Mouse (Mus musculus) layer of hippocampus, adult 11-12 months (tissue): Measurements from ENCODE around the gene Pak6.
A peak's percentile ranks its signal among the peaks of the same experiment; 100 is the strongest.

Experiments used
- DNase-seq: peaks from one replicate; pipeline ENCODE4 v3.0.0; 2022; ENCODE audit warnings: low spot score

Pak6 gene

DNA sequence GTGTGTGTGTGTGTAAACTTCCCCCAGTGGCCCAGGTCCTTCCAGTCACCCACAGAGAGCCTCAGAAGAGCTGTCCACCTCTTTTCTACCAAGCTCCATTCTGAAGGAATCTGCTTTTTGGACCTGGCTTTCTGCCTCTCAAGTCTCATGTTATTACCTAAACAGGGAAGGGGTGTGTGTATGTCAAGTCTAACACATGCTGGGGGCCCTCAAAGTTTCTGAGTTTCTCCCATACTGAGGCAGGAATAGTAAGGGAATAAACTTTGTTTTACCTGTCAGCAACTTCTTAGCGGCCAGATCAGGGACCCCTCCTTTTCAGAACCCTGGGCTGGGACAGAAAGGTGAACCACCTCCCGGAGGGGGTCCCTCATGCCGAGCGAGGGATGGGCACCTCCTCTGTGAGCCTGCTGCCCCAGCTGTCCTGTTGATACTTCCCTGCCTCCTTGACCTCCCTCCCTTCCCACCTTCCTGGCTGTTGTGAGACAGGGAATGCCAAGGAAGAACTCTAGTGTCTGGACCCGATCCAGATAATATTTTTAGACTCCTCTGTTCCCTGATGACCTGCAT lies 34.3 kb downstream of the Pak6 start:
- no peak for DNase-seq

DNA sequence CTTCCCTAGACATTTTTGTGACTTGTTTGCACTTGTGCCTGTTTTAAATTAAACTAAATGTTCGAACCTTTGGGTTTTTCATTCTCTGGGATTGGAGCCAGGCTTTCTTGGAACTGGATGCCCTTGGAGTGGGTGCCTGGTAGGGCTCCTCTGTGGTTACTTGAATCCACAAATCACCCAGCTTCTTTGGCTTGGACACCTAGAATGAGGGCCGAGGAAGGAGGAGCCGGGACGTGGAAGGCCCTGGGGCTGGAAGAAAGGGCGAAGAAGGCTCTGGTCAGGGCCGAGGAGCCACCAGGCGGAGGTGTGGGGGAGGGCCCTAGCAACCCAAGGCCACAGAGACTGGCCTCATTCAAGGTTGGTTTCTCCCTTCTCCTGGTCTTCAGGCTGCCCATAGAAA lies 34.9 kb downstream of the Pak6 start:
- no peak for DNase-seq

DNA sequence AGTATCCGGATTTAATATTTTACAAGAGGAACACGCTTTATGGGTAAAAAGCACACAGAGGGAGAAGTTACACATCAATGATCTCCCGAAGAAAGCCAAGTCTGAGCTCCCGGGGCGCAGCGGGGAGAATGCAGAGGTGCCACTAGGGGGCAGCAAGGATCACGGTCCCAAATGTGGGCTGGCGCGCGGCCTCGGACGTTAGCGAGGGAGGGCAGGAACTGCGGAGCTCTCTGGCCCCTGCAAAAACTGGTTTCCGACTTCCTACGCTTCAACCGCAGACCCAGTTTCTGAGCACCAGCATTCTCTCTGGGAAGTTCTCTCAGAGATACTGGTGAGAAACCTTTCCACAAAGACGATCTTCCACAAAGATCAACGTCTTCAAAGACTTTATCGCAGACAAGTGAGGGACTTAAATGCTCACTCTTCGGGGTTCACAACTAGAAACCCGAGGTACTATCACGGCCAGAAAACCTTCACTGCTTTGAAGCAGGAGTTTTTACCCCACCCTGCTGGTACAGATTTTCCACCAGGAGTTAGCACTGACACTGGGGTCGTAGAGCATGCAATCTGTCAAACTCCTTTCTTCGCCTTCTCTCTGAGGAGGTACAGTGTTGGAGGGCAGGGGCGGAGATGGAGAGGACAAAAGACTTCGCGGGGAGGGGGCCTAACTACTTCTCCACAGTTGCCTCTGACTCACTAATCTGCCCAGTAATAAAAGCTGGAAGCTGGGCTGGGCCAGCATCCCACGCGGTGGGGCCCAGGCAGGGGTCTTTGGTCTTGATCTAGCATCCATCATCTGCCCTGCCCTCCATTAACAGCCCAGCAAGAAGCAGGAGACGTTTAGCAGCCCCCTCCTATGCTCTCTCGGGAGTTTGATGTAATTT lies 37.3 kb downstream of the Pak6 start:
- peak; percentile 81 for DNase-seq

DNA sequence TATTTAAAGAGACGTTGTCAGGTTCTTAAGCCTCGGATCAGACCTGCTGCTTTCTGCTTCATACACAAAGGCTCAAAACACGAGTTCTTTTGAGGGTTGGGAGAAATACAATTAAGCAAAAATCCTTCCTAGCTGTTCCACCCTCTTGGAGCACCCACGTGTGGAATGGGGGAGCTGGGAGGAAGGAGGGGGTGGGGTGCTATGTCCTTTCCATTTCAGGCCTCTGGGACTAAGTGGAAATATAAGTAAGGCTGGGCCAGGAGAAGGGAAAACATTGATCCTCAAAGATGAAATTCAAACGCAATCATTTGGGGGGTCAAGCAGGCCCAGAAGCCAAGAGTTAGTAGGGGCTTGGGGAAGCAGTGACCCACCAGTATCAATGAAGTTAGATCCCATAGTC lies 38.1 kb downstream of the Pak6 start:
- no peak for DNase-seq

DNA sequence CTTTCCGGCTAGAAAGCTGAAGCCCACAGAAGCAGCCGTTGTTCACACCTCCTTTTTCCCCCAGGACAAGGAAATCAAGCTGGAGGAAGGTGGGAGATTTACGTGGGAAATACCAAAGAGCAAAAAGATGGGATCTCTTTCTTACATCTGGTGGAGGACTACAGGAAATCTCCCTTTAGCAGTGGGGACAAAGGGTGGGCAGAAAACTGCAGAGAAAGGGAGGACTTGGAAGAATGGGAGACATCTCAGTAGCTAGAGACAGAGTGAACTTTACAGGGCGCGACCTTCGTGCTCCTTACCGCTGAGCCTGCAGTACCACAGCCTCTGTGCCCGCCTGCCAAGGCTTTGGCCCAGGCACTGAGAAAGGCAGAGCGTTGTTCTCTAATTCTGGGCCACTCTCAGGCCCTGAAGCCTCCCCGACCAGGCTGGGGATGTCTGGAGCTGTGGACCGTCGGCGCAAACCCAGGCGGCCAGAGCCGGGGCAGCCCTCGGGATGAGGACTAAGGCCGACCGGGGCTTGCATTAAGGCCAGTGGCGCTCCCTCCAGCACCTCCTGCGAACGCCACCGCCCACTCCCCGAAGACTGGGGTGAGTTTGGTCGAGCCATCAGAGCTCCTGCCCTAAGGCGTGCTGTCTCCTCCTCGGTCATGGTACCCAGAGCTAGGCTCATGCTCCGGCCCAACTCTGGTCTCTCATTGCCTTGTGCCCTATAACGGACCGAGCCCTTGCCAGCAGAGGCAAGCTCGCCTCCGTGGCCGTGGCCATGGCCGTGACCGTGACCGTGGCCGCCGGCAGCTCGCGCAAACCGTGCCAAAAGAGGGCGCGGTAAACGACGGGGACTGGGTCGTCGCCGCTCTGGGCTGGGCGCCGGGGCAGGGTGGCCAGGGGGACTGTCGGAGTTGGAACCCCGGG lies 39.1 kb downstream of the Pak6 start:
- no peak for DNase-seq

DNA sequence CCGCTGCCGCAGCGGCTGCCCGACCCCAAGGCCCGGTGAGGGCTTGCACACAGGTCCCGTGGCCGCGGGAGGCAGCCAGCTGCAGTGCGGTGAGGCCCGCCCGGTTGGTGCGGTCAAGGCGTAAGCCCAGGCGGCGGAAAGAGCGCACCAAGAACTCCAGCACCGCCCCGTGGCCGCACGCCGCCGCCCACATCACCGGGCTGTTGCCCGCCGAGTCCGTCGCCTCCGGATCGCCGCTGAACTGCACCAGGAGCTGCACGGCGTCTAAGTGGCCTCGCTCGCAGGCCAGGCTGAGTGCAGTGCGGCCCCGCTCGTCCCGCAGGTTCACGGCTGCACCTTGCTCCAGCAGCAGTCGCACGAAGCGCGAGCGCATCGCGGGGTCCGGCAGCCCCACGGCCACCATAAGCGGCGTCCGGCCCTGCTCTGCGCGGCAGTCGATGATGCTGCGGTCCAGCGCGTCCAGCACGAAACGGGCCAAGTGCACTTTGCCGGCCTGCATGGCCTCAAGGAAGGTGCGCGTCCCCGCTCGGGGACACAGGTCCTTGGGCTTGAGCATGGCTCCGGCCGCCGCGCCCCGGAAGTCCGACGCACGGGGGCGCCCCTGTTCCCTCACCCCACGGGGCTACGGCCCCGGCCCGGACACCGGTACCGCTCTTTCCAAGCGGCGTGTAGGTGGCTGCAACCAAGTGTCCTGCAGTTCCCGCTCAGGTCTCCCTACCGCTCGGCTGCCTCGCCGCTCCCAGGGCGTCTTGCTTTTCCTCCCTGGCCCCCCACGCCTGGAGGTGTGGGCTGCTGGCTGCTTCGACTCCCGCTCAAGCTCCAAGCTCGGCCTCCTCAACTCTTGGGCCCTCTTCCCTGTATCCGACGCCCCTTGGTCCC lies 40.0 kb downstream of the Pak6 start:
- DNase-seq: no peak

DNA sequence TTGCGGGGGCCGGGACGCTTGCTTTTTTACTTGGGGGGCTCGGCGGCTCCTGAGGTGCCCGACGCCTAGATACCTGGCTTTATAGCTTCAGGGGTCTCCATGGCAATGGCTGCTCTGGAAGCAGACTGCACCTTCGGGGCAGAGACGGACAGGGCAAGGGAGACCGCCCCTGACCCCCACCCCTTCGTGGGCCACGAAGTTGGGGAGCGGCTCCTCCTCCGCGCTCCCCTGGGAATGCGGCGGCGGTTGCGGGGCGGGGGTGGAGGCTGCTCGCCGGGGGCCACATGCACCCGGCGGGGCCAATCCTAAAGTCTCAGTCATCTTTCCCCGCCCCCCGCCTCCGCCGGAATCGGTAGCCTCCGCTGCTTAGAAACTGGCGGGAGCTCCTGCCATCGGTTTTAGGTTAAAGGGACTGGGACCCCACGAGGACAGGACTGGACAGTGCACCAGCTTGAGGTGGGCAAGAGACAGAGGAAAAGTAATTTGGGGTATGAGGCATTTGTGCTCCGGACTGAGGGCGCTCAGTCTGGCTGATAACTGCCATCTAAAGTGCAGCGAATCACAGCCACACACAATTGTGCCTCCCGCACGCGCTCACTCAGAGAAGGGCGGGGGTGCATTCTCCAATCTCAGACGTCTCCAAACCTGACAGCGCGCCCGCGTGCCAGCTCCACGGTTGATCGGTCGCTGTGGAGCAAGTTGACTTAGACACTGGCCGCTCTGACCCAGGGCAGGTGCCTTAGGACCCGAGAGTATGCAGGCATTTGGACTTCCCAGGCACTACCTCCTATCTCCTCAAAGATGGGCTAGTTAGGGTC lies 41.0 kb downstream of the Pak6 start, which contains the start of gene Ankrd63:
Ankrd63 (minus strand) TSS at position 51 of the 818 bp plus-strand sequence.
- DNase-seq: no peak

DNA sequence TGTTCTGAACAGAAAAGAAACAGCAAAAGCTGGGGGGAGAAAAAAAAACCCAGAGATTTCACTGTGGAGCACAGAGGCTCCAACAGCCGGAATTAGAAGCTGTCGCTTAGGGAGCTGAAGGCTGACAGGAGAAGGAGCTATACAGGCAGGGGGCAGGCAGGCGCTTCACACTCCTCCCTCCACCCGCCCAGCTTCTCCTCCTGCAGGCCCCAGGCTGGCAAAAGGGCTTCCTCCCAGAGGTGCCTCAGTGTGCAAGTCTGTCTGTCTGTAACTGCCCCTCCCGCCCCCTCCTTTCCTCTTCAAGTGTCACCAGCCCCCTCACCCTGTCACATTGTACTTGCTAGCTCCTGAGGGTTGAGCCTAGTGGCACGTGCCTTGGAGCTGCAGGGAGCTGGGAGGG lies 43.3 kb downstream of the Pak6 start:
- no peak for DNase-seq

DNA sequence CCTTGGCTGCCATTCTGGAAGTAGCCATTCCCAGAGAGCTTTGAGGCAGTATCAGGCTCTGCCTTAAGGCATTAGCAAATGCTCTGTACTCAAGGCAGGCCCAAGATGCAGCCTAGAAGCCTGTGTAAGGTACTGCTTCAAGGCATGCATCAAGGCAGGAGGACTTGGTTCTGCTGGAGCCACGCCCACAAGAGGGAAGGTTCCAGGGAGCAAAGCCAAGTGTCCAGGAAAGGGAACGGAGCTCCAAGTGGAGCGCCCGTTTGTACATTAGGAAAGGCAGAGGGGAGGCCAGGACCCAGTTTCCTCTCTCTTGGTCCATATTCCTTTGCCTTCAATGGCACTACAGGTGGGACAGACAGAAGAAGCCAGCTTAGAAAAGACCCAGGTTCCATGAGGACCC lies 45.4 kb downstream of the Pak6 start:
- no peak for DNase-seq

DNA sequence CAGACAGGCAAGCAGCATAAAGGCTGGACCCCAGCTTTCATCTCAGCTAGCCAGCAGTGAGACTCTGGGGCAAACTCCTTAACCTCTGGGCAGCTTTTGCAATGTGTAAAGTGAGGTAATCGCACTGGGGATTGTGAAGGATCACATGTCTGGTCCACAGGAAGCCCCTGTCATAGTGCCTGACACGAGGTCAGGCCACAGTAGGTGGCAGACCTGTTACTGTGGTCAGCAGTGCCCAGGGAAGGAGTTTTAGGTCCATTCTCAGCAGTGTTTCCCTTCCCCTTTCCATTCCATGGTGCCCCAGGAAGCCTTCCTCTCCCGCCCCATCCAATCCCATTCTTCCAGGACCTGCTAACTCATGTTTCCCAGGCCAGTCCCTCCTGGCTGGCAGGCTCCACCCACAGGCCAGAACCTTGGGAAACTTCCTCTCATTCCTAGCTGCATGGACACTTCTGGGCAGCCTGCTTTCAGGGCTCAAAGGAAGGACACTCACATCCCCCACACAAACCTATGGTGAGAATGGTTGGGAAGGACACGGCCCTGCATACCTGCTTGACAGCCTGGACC lies 46.6 kb downstream of the Pak6 start:
- DNase-seq: no peak

DNA sequence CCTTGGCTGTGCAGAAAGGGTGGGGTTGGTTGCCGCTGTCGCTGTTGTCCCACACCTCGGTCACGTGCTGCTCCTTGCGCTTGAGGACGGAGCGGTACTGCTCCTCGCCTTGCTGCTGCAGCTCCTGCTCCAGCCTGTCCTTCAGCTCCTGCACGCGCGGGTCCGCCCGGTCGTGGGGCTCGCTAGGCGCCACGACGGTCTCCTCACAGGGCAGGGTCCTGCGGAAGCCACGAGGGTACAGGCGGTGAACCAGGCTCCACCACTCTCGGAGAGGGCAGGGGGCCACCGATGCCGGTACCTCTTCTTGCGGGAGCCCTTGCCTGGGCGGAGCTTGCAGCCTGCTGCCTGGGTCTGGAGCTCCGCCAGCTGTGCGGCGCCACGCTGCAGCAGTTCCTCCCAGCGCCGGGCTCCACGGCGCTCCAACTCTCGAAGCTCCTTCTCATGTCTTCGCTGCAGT lies 48.0 kb downstream of the Pak6 start:
- no peak for DNase-seq

DNA sequence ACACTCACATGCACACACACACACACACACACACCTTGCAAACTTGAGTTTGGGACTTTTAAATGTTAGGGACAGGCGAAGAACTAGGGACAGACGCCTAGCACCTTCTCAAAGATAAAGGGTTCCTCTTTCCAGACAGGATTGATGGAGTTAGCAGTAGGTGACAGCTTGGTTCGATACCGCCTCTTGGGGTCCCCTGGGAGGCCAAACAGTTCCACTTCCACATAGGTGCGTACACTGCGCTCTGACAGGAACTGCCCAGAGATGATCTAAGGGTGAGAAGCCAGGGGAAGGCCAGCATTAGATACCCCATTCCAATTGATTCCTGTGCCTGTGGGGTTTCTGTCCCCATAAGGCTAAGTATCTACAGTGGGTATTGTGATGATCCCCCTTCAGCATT lies 50.5 kb downstream of the Pak6 start:
- DNase-seq: no peak

DNA sequence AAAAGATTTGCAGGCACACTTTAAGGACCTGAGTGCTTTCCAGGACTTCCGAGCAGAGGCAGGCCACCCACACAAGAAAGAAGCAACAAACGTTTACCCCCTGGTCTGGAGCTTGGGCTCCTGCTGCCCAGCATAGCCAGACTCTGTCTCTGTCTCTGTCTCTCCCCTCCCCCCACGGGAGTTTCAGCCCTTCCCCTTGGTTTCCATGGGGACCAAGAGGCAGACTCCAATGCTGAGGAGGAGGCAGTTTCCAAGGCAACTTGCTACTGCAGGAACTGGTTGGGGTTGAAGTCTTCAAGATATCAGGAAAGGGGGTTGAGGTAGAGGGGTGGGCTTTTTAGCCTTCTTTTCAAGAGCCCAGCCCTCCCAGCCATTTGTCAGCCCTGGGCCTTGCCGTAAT lies 51.1 kb downstream of the Pak6 start:
- peak; percentile 67 for DNase-seq

DNA sequence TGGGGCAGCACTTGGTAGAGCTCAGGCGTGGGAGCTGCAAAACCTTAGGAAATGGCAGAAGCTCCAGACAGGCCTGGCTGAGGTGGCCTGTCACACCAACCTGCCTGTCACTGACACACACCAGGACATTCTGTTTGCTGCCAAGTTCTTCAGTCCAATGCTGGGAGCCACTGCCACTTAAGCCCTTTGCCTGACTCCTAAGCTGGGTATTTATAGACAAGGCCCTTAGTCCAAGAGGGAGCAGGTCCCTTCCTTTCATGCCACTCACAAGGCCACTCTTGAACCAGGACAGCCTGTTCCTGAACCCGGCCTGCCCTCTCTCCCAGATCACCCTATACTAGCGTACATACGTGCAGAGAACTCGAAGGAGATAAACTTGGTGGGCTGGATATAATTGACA lies 53.6 kb downstream of the Pak6 start:
- no peak for DNase-seq

DNA sequence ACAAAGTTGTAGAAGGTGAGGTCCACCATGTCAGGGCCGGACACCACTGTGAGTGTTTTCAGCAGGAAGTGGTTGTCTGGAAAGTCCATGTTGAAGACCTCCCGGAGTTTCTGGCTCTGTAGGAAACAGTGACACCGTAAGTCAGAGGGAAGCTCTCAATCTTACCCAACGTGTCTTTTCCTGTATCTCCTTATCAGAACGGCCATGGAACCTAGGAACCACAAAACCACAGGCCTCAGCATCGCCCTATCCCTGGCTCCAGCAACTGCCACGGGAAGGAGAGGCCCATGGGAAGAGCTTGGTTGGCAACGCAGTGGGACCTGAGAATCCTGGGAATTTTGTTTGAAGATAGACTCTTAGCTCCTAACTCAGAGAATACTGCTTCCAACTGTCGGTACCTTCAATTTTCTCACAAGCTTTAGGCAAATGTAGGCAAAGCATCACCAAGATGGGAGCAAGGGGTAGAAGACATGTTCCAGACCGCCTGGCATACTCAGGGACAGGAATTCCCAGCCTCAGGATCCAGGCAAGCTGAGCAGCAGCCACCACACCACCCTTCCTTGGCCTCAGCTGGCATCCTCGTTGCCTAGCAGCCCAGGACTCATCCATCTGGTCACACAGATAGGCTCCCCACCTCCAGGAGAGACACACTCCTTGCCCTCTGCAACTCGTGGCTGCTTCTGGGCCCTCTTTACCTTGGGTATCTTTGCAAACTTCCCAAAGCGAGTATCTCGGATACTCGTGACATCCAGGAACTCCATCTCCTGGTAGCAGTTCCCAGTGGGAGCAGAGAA lies 60.8 kb downstream of the Pak6 start:
- DNase-seq: no peak

DNA sequence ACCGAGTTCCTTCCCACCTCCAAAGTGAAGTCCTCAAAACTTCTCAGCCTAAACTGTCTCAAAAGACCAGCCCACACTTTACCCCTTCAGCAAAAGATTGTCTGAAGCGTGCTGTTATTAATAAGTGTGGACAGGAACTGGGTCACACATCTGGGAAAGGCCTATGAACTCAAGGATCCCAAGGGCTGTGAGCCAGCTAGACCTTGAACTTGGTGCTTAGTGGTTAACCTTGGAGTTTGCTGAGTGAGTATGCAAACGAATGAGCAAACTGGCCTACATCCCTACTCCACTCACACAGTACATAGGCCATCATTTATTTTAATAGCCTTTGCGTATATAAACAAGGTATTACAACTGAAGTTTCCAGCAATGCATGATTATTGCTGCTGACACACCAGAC lies 62.4 kb downstream of the Pak6 start:
- no peak for DNase-seq

DNA sequence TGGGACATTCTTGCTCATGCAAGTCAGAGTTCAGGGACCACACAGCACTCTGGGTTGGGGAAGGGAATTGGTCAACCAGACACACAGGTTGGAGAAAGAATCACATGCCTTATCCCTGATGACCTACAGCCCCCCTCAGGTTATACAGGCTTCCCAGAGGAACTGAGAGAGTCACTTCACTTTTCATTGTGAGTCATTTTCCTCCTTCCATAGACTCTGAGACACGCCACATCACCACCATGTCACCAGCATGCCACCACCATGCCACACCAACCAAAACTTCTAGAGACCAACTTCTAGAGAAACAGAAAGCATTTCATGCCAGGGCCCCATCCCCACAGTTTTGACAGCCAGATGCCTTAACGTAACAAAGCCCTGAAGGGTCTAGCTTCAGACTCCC lies 63.8 kb downstream of the Pak6 start:
- no peak for DNase-seq

DNA sequence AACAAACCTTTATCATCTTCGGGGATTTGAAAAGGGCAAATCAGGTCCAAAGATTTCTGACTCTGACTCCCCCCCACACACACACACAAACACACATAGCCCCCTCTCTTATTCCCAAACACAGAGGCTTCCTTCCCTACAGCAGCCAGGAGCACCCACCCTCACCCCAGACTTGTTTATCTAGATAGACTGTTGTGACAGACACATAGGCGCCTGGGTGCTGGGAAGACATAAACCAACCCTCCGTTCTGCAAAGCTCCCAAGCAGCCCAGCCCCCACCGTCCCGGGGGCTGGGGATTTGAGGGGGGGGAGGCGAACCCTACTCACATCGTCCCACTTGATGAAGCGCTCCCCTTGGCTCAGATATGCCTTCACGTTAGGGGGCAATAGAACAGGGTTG lies 64.8 kb downstream of the Pak6 start:
- DNase-seq: no peak

DNA sequence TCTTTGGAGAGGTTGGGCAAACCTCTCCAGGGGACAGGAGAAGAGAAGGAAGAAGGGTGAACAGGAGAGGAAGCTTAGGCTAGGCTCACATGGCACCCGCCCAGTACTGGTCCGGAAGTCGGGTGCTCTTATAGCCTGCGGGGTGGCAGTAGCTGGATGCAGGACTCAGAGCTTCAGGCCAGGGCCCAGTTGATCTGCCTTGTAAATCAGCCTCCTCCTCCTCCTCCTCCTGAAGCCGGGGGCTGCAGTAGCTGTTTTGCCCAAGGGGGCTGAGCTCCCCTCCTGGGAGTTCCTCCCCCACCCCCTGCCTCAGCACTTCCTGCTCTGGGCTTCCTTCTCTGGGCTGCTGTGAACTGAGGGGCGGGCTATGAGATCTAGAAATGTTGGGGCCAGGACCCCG lies 65.2 kb downstream of the Pak6 start, which contains the start of gene Plcb2:
Plcb2 (minus strand) TSS at position 102 of the 400 bp plus-strand sequence.
- no peak for DNase-seq
